Mouse (Mus musculus) granulocyte monocyte progenitor cell, adult 5-6 weeks (primary cell): ENCODE data around the gene Ttc29. TPM values are rescaled to one million over a fixed set of nuclear protein-coding genes. Genes with fewer than 3 reads are reported as not detected.
A peak's percentile ranks its signal among the peaks of the same experiment; 100 is the strongest.

Source experiments
- ATAC-seq: replicated peaks from 2 replicates; pipeline ENCODE4 v1.8.0; 2016; ENCODE audit warnings: mild to moderate bottlenecking, moderate TSS enrichment, inconsistent platforms; ENCODE audit not compliant: poor library complexity, severe bottlenecking
- total RNA-seq, 2 experiments: library from RNA; stranded (forward) in 1 of 2; stranded (reverse) in 1 of 2; fragments of 200-712, 200-1000 nt in 1 of 2; fragments of >200 nt in 1 of 2; fragmentation: Nextera tagmentation in 1 of 2; gene quantifications; 2 replicates each; pipeline ENCODE4 v1.2.3; 2014 to 2017

The Ttc29 gene
- total RNA-seq, 2 experiments from 2014 or later = not detected

GRCm38 (mm10) chr8:78390756-78391155 is 177.7 kb downstream of the Ttc29 start:
- no peak for ATAC-seq

GRCm38 (mm10) chr8:78419272-78419671 is 206.2 kb downstream of the Ttc29 start:
- ATAC-seq = no peak

- peak; percentile 30; the same call in 1 of the 2 replicates for ATAC-seq
Measured at GRCm38 (mm10) chr8:78420101-78420503, 207.0 kb downstream of the Ttc29 start.

GRCm38 (mm10) chr8:78423937-78424336 is 210.8 kb downstream of the Ttc29 start:
- no peak for ATAC-seq

- no peak for ATAC-seq
Measured at GRCm38 (mm10) chr8:78426455-78426854, 213.4 kb downstream of the Ttc29 start.

GRCm38 (mm10) chr8:78426875-78427768 is 214.0 kb downstream of the Ttc29 start:
- ATAC-seq = no peak

GRCm38 (mm10) chr8:78427769-78428130 is 214.7 kb downstream of the Ttc29 start:
- no peak for ATAC-seq

- ATAC-seq = no peak
Measured at GRCm38 (mm10) chr8:78428148-78428547, 215.1 kb downstream of the Ttc29 start.

- no peak for ATAC-seq
Measured at GRCm38 (mm10) chr8:78431356-78431755, 218.3 kb downstream of the Ttc29 start.

- ATAC-seq = no peak
Measured at GRCm38 (mm10) chr8:78432451-78432850, 219.4 kb downstream of the Ttc29 start.

- no peak for ATAC-seq
Measured at GRCm38 (mm10) chr8:78433318-78433717, 220.2 kb downstream of the Ttc29 start.

GRCm38 (mm10) chr8:78434340-78434739 is 221.2 kb downstream of the Ttc29 start:
- no peak for ATAC-seq

- ATAC-seq = peak; percentile 24; the same call in 1 of the 2 replicates
Measured at GRCm38 (mm10) chr8:78434823-78435623, 221.9 kb downstream of the Ttc29 start.

- no peak for ATAC-seq
Measured at GRCm38 (mm10) chr8:78435624-78435960, 222.5 kb downstream of the Ttc29 start.

GRCm38 (mm10) chr8:78436071-78436651 is 223.1 kb downstream of the Ttc29 start, which contains the start of gene Pou4f2:
Gene Pou4f2, minus strand, starts transcription at chr8:78436645.
- peak; percentile 29; the same call in 1 of the 2 replicates for ATAC-seq

- no peak for ATAC-seq
Measured at GRCm38 (mm10) chr8:78436661-78437060, 223.6 kb downstream of the Ttc29 start.

- no peak for ATAC-seq
Measured at GRCm38 (mm10) chr8:78437140-78438045, 224.3 kb downstream of the Ttc29 start.

GRCm38 (mm10) chr8:78438121-78438520 is 225.0 kb downstream of the Ttc29 start:
- 0 out of 2 replicates have a peak, but pooled peaks have one; percentile 33 for ATAC-seq

- ATAC-seq = no peak
Measured at GRCm38 (mm10) chr8:78442781-78443180, 229.7 kb downstream of the Ttc29 start.
